Mouse (Mus musculus) urinary bladder, postnatal 14 days (tissue): ENCODE data around the gene Gfra4.
"Not testable (repeated sequence)": the region's sequence is repeated elsewhere in the genome, so short reads cannot be mapped to it uniquely, and the experiment has no call there.

Experiments used
- DNase-seq: peaks from one replicate; pipeline ENCODE4 v3.0.0; 2021; ENCODE audit warnings: low spot score

Gene Gfra4

DNA sequence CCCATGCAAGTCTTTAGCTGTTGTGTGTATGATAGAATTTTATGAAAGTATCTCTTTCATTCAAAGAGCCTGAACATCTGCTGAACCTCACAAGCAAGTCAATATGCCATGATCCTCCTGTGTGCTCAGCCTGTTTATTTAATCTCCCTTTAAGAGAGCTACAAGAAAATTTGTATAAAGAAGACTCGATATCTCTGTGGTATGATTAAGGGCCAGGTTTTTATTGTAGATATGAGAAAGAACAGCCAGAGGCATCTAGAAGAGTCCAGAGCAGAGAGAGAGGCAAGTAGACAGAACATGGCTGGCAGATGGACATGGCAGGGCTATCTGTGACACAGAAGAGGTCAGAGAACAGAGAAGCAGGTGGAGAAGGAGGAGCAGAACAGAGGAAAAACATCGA lies 3.1 kb upstream of the Gfra4 start:
- DNase-seq = no peak

DNA sequence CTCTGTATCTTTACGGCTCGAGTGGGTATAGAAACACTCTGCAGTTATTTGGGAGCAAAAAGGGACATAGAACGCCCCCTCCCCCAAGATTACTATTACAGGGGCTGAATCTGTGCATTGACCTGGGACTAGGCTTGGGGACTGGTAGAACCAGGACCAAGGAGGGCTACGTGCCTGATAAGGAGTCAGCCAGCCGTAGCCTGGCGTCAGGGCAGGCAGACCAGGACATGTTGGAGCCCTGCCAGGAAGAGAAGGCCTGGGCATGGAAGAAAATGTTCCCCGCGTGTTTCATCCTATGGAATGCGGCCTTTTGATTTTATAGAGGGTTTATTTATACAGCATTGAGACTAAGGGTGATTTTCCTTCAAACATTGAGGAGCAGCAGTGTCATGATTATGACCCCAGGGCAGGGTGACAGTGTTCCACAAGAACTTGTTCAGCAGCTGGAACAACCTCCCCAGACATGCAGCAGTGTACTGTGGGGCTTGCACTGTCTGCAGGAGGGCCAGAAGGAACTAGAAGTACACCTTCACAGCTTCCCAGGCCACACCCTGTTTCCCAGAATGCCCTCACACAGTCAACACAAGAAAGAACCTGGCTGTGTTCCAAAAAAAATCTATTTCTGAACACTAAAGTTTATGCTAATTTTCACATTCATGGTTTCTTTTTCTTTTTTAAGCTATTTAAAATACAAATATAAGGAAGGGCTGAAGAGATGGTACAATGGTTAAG lies 2.3 kb upstream of the Gfra4 start:
- DNase-seq = peak; percentile 40

DNA sequence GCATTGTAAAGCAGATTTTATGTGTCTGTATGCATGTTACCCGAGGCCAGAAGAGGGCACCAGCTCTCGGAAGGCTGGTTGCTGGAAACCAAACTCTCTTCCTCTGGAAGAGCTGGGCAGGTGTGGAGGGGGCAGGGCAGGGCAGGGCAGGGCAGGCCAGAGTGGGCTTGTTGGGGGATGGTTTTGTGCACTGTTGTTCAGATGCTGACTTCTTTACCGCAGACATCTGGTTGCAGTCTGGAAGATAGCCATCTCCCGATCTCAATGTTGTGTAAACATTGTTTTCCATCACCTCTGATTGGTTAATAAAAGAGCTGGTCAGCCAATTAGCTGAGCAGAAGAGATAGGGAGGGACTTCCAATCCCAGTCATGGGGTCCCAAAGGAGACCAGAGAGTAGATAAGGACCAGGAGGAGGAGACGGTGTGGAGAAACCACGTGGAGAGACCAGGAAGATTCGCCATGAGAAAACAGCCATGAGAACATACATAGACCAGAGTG lies 1.5 kb upstream of the Gfra4 start:
- no peak for DNase-seq

DNA sequence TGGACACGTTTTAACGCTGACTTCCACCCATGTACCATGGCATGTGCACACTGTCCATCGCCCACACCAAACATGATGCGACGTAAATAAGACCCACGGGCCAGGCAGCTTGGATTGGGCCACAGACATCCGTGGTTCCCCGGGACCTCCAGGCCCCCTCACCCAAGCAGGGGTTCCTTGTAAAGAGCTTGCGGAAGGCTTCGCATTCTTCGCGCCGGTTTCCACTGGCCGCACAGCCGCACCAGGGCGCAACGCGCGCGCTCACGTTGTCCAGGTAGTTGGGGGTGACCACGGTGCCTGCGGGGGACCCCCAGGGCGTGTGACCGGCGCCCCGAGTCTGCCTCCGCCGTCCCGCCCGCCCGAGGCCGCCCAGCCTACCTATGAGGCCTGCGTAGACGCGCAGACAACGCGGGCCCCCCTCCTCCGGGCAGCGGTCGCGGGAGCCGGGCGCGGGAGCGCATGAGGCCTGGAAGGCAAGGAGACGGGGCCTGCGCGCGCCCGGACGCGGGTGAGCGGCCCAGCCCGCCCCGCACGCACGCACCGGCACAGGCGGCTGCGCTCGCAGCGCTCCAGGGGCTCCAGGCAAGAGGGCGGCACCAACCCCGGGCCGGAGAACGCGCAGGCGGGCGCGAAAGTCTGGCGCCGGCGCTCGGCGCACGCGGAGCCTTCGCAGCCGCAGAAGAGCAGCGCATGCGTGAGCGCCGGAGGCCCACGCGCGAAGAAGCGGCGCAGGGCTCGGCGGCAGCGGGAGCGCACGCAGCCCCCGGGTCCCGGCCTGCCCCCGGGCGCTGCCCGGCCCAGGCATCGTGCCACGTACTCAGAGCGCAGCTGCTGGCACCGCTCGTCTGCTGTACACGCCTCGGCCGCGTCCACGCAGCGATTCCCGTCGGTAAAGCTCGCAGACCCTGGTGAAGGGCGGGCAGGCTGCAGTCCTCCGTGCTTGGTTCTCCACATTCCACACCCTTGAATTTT lies 1.7 kb downstream of the Gfra4 start:
- DNase-seq = no peak

DNA sequence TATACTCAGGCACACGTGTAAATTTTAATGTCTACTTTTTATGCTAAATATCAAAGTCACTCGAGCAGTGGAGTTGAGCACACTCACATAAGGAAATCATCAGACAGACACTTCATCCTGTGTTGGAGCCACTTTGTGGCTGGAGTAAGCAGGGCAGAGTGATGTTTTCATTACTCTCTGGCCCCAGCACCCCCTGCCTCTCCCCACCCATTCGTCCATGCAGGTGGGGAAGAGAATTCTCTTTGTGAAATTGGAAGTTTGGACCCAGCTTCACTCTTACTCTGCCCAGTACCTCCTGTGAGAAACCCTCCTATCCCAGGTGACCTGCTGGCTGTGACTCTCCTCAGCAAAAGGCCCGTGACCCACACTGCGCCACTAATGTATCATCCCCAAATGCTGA lies 4.2 kb downstream of the Gfra4 start:
- no peak for DNase-seq

DNA sequence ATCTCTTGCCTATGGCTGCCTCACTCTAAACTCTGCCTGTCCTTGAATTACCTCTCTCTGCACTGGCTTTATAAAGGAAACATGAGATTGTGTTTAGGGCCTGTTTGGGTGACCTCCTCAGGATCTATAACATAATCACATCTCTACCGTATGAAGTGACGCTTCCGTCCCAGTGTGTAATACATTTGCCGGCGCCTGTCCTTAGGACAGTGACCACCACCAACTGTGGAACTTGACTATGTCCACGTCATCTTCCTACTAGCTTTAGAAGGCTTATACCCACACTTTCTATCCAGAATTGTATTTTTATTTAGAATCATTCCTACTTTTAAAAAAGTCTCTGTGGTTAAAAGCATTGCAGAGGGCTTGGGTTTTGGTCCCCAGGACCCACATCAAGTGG lies 4.7 kb downstream of the Gfra4 start:
- no peak for DNase-seq

DNA sequence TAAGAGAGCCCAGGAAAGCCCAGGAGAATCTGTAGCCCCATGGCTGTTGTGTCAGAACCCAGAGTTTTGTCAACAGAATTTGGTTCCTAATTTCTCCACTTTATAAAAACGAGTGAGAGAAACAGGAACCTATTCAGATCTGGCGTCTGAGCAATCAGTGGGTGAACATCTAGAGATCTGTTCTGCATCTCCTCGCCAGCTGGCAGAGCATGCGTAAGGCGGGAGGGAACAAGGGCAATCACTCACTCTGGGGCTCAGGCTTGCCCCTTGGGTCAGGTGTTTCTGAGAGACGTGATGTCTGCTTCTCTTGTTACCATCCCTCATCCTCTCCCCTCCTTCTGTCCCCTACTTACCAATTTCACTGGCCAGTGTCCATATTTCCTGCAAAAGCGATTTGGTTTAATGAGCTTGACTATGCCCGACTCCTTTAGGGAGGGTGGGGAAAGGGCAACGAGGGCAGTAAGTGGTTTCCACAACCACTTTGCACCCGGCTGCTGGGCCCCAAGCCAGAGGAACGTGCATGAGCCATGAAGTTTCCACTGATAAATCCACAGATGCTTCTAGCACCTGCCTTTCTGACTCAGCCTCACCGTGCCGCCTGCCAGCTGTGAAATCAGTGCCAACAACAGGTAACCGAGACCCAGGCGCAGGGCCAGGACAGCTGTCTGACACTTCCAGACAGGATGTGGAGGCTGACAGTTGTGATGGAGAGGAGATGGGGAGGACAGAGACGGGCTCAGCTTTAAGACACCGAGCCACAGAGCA lies 5.5 kb downstream of the Gfra4 start:
- peak; percentile 53 for DNase-seq

DNA sequence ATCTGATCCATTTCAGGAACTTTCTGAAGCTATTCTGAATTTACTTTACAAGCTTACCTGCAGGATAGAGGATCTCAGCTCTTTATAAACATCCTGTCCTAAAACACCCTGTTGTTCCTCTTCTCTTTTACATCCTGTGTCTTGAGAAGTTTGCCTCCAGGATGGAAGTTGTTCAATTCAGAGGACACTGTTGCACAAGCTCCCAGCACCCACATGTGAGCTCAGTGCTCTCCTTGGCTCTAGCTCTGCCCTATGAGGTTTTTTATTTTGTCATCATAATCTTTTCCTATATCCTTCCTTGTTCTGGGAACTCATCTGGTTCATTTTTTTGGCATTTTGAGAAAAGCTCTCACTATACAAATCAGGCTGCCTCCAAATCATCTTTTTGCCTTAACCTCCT lies 6.1 kb downstream of the Gfra4 start:
- no peak for DNase-seq

DNA sequence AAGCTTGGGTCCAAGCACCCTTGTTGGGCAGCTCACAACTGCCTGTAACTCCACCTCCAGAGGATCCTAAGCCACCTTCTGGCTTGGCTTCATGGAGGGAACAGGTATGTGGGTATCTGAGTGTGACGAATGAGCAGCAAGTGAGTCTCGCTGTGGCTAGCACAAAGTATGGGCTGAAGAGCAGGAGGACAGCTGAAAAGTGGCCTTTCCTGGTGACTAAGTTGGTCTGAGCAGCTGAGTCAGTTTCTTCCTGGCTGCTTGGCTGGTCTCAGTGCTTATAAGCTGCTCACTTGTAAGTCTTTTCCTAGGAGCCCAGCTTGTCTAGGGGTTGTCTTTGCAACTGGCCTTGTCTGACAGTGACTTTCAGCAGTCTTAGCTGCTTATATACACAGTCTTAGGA lies 6.5 kb downstream of the Gfra4 start:
- DNase-seq = no peak

DNA sequence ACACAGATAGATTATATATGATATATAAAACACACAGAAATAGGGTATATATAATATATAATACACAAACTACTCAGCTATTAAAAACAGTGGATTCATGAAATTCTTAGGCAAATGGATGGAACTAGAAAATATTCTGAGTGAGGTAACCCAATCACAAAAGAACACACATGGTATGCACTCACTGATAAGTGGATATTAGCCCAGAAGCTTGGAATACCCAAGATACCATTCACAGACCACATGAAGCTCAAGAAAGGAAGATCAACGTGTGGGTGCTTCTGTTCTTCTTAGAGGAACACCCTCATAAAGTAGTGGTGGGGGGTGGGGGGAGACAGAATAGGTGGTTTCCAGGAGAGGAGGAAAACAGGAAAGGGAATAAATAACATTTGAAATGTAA lies 11.5 kb downstream of the Gfra4 start:
- not testable (repeated sequence) for DNase-seq

DNA sequence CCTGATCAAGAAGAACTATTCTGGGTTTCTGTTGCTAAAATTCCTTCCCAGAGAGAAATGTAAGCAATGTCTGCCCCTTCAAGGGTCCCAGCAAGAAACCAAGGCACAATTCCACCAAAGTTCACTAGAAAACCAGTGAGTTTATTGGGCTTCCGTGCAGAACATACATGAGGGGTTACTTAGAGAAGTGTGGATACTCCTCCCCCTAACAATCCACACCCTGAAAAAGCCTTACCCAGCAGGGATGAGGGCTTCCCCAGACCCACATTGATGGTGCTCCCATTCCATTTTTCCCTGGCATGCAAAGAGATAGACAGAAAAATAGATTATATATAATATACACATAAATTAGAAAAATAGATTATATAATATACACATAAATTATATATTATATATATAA lies 11.9 kb downstream of the Gfra4 start:
- DNase-seq = no peak

DNA sequence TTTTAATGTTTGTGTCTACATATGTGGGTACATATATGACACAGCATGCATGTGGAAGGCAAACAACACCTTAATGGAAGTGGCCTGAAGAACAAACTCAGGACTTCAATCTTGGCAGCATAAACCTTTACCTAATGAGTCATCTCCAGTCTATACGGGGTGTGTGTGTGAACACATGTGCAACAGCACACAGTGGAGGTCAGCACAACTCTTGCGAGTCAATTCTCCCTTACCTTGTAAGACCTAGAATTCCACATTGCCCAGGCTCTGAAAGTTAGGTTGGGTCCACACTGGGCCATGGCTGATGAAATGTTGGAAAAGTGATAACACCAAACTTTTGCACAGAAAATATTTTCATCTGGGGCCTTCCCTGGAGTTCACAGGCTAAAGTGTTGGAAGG lies 12.3 kb downstream of the Gfra4 start:
- DNase-seq = no peak

DNA sequence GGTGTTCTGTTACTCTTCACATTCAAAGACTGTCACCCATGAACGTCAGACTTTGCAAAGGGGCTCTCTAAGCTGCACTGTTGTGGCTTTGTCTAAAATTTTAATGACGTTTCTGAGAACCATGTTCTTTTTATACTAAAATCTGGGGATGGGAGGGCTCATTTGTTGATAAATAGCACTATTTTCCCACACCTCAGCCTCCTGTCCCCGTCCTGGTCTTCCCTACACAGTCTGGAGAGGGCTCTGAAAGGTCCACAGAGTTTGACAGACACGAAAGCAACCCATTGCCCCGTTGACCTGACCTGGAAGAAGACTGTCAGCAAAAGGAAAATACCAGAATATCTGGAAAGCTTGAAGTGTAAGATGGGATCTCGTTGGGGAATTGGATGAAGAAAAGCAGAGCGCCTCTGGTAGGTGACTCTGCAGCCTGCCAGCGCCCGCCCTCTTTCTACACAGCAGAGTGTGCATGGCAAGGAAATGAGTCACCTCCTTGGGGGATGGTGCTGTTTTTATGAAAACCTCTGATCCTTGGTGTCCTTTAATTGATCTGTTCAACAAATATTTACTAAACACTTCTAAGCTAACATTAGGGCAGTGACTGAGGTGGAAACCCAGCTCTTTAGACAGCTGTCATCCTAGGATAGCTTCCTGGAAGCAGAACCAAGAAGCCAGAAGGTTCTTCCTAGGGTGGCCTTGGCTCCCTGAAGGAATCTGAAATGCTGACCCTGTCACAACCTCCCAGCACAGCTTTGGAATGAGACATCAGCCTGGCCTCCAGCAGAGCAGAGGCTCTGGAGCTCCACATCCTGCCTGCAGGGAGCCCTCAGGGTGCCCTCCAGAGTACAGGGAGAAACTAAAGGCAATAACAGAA lies 13.6 kb downstream of the Gfra4 start:
- DNase-seq = peak; percentile 72

DNA sequence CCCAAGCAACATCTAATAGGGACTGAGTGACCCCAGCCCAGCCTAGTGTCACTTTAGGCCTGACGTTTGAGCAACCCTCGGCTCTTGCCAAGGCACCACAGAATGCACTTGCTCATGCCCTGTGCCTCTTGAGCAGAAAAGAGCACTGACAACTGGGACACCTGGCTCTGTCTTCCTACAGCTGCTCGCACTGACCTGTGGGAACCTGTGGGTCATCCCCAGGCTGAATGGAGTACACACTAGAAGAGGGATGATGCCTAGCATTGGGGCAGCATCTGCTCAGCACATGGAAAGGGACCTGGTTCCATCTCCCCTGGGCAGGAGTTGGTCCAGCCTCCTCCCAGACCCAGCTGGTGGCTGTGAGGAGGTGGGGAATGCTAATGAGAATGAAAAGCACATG lies 15.9 kb downstream of the Gfra4 start:
- no peak for DNase-seq

DNA sequence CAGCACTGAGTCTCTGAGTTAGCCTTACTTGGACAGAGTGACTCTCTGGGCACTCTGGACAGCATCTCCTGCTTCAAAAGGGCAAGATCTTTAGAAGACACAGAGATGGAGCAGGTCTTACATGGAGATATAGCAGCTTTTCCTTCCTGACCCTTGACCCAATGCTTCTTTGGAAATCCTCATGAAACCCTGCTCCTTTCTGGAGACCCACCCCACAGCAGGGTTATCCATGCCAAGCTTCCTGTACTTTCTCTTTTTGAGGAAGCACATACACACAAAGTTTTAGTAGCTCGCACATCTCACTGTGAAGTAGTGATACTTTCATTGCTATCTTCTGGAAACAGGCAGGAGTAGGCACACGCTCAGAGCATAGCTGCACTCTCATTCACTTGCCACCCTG lies 17.7 kb downstream of the Gfra4 start:
- DNase-seq = no peak

DNA sequence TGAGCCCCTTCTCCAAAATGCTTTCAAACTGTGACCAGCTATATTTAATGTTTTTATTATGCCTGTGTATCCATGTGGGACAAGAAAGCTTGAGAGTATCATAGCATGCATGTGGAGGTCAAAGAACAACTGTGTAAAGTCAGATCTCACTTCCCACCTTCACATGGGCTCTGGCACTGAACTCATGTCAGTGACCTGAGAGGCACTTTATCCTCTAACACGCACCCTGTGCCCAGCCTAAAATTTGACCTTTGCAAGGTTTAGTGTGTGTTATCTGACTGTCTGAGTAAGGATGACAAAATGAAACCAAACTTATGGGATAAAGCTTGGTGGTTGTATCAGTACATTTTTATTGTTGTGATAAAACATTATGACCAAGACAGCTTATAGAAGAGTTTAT lies 32.3 kb downstream of the Gfra4 start:
- no peak for DNase-seq

DNA sequence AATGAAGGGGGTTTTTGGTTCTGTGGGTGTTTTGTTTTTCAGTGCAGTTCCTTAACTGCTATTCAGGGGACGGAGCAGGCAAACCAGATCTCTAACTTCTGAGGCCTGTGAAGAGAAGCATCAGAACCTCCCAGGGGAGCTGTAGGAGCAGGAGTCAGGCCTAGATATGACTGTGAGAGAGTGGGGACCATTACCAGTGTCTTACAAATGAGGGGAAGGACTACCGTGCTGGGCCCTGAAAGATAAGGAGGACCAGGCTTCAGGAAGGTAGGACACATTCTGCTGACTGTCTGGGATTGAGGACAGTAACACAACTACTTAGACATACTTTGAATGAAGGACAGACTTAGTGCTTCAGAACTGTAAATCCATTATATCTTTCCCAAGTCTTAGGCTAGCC lies 33.8 kb downstream of the Gfra4 start:
- no peak for DNase-seq

DNA sequence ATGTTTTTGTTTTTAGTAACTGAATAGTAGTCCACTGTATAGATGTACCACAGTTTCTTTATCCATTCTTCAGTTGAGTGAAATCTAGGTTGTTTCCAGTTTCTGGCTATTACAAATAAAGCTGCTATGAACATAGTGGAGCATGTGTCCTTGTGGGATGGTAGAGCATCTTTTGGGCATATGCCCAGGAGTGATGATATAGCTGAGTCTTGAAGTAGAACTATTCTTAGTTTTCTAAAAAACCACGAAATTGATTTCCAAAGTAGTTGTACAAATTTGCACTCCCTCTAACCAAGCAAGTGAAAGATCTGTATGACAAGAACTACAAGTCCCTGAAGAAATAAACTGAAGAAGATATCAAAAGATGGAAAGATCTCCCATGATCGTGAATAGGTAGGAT lies 50.1 kb downstream of the Gfra4 start:
- DNase-seq = no peak
